Mouse (Mus musculus): Measurements from ENCODE around the gene Nacc1. TPM values are rescaled to one million over a fixed set of nuclear protein-coding genes. Genes with fewer than 3 reads are reported as not detected.
A peak's percentile ranks its signal among the peaks of the same experiment; 100 is the strongest.
"Not testable (repeated sequence)": the region's sequence is repeated elsewhere in the genome, so short reads cannot be mapped to it uniquely, and the experiment has no call there.

Gene Nacc1
- total RNA-seq, 2 experiments from 2014 or later = 91.8 to 93.9 TPM

DNA sequence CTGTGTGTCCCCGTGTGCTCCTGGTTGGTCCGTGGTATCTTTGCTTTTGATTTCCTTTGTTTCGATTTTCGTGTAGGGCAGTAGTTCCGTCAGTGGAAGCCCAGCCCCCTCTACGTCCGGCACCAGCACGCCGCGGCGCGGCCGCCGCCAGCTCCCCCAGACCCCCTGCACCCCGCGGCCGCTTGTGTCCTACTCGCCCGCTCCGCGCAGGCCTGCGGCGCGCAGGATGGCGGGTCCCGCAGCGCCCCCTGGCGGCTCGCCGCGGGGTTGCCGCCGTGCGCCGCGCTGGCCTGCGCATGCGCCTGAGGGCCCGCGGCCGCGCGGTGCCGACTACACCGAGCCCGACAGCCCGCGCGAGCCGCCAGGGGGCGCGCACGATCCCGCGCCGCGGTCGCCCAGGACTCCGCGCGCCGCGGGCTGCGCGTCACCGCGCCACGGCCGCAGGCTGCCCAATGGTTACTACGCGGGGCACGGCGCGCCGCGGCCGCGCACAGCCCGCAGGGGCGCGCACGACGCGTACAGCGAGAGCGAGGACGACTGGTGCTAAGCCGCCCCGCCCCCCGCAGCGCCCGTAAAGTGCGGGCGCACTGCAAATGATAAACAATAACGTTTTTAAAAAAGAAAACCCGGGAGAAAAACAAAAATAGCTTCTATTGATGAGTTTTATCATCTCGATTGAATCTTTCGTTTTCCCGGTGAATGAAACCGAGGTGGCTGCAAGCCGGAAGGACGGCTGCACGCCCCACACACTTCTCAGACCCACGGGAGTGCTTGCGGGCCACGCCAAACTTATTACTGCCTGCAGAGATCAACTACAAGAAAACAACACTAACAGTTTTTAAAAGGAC, 48.3 kb downstream of the Nacc1 start:
- DNase-seq (ENCODE audit: low spot score in 2 of 2) = peak; percentile 90 to 95
- H3K4me3 ChIP-seq = peak overlapping the region; percentile 58
- H3K27ac ChIP-seq = peak overlapping the region; percentile 83
- peak; percentile 62 for TF ChIP-seq CTCF (conservative IDR thresholded peaks at IDR 0.05)

DNA sequence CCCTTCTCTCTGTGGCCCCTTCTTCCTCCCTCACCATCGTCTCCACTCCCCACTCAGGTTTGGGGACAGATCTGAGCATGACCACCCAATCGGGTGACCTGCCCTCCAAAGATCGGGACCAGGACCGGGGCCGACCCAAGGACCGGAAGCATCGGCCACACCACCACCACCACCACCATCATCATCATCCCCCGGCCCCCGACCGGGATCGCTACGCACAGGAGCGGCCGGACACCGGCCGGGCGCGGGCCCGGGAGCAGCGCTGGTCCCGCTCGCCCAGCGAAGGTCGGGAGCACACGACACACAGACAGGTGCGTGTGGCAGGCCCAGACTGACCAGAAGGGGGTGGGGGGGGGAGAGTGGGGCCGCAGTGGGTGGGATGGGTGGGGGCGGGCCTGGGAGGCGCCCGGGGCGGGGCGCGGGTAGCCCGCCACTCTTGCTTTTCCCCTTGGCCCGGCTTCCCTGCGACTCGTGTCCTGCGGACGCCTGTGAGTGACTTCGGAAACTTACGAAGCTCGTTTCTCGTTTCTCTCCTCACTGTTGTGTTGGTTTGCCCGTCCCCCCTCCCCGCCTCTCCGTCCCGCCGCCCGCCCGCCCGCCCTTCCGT, 49.0 kb downstream of the Nacc1 start:
- peak overlapping the region; percentile 58 for H3K4me3 ChIP-seq
- peak overlapping the region; percentile 83 for H3K27ac ChIP-seq
- DNase-seq (ENCODE audit: low spot score in 2 of 2) = no peak
- no peak for TF ChIP-seq CTCF (conservative IDR thresholded peaks at IDR 0.05)

DNA sequence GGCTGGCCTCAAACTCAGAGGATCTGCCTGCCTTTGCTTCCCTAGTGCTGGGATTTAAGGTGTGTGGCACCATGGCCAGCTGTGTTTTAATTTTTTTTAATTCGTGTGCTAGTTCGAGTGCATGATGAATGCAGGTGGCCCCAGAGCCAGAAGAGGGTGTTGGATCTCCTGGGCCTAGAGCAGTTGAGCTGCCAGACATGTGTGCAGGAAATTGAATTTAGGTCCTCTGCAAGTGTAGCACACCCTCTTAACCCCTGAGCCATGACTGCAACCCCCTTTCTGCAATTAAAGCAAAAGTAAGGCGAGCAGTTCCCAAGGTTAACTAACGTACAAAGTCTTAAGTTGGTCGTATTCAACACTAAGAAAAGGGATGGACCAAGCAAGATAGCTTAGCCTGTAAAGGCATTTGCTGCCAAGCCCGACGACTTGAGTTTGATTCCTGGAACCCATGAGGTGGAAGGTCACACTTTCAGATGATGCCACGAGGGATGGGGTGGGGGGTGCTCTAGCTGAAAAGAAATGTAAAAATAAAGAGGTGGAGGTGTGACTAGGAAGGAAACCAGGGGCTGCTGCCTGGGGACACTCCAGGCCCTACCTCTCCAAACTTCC, 49.6 kb downstream of the Nacc1 start:
- Histone ChIP-seq H3K4me3 (peak overlapping the region; percentile 58), H3K27ac (peak overlapping the region; percentile 83; the same call in 1 of the 2 replicates)
- TF ChIP-seq CTCF (conservative IDR thresholded peaks at IDR 0.05) = no peak
- no peak for DNase-seq (ENCODE audit: low spot score in 2 of 2)

DNA sequence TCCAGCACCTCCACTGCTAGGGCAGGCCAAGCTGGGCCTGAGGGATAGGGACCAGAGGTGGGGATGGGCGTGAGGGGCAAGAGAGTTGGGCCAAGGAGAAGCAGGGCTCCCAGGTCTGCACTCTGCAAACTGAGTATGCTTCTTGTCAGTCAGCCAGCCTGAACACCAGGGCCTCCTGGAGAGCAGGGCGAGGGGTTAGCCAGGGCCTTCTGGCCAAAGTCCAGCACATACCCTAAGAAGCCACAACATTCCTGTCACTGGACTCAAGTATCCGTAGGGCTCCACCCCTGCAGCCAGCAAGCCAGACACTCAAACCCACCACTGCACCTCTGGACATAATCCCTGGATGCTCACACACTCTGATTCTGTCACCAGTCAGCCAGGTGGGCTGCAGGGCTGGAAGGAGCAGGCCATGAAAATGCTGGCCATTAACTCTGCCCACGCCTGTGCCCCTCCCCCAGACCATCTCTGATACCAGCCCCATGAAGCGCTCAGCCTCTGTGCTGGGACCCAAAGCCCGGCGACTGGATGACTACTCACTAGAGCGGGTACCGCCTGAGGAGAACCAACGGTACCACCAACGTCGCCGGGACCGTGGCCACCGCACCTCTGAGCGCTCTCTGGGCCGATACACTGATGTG, 51.5 kb downstream of the Nacc1 start:
- TF ChIP-seq CTCF (conservative IDR thresholded peaks at IDR 0.05) = no peak
- no peak for DNase-seq (ENCODE audit: low spot score in 2 of 2)
- H3K27ac ChIP-seq = peak overlapping the region; percentile 78
- no peak overlapping the region for H3K4me3 ChIP-seq

DNA sequence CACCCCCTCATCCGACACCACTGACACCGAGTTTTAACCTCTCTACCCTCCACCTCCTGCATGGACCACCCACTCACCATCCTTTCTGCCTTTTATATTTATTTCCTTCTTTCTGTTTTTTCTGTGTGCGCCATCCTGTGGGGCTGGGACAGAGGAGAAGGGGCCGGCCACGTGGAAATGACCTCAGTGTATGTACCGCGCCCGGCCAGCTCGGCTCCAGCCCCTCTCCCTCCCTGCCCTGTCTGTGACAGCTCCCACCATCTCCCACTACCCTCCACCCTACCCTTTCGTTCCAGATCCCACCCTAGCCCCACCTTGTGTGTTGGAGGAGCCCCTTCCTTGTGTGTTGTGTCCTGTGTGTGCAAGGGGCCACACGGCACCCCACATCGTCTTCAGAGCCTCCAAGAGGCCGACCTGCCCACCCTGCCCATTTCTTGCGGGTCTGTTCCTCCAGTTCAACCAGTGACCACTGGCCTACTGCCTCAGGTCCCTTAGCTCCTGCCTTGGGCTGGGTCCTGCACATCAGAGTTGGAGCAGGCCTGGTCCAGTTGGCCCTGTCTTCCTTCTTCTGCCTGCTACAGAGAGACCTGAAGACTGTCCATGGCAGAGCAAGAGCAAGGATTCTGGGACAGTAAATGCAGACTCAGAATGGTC, 52.1 kb downstream of the Nacc1 start:
- peak overlapping the region; percentile 78 for H3K27ac ChIP-seq
- no peak for TF ChIP-seq CTCF (conservative IDR thresholded peaks at IDR 0.05)
- H3K4me3 ChIP-seq = no peak overlapping the region
- no peak for DNase-seq (ENCODE audit: low spot score in 2 of 2)

DNA sequence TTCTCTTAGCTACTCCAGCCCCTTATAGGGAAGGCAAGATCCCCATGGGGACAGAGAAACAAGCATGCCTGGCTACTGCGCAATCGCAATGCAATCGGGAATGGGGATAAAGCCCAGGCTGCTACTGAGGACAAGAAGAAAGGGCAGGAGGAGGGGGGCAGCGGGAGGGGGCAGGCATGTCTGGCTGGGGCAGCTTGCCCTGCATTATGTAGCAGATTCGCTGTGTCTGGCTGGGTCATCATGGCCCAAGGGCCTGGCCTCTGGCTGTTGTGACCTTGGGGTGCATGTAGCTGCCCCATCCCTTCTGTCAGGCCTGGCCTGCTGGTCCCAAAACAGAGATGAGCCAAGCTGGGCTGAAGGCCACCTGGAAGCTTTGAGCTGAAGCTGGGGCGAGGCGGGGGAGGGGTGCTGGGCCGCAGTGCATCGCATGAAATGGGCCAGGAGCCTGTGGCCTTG, 52.8 kb downstream of the Nacc1 start:
- H3K27ac ChIP-seq = peak overlapping the region; percentile 78
- DNase-seq (ENCODE audit: low spot score in 2 of 2) = peak; percentile 44 to 48
- no peak for TF ChIP-seq CTCF (conservative IDR thresholded peaks at IDR 0.05)
- no peak overlapping the region for H3K4me3 ChIP-seq

DNA sequence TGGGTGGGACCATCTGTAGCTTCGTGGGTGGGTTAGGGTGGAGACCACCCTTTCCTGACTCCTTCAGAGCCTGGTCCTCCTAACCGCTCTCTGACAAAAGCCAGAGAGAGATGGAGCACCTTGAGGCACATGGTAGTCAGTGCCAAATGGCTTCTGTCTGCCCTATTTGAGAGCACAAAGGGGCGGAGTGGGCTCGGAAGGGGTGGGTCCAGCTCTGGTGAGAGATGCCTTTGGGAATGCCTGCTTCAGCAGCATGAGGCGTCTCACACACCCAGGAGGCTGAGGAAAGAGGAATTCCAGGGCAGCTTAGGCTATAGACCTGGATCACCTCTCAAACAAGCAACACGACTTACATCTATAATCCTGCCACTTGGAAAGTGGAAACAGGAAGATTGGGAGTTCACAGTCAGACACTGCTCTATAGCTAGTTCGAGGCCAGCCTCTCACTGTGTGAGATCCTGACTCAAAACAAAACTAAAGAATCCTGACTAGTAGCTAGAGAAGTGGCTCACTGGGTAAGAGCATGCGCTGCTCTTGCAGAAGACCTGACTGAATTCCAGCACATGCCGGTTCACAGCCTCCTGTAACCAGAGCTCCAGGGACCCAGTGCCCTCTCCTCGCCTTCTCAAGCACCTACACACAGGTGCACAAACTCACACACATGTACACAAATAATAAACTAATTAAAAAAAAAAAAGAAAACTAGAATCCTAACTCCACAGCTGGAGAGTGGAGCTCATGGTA, 53.6 kb downstream of the Nacc1 start:
- Histone ChIP-seq H3K4me3 (no peak overlapping the region), H3K27ac (peak overlapping the region; percentile 78; the same call in 1 of the 2 replicates)
- no peak for DNase-seq (ENCODE audit: low spot score in 2 of 2)
- no peak for TF ChIP-seq CTCF (conservative IDR thresholded peaks at IDR 0.05)

DNA sequence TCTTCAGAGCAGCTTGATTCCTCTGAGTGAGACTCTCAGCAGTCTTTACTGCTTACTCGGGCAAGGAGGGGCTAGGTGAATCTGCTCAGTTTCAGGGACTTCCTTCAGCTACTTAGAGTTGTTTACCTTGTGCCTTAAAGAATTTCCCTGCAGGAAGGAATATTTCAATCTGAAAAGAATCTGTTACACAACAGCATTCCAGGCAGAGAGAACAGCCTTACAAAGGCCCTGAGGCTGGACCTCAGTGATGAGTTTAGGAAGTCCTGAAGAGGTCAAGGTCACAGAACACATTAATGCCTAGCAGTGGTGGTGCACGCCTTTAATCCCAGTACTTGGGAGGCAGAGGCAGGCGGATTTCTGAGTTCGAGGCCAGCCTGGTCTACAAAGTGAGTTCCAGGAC, 55.8 kb downstream of the Nacc1 start:
- no peak for TF ChIP-seq CTCF (conservative IDR thresholded peaks at IDR 0.05)
- DNase-seq (ENCODE audit: low spot score in 2 of 2) = no peak
- Histone ChIP-seq H3K27ac (no peak overlapping the region), H3K4me3 (no peak overlapping the region)

DNA sequence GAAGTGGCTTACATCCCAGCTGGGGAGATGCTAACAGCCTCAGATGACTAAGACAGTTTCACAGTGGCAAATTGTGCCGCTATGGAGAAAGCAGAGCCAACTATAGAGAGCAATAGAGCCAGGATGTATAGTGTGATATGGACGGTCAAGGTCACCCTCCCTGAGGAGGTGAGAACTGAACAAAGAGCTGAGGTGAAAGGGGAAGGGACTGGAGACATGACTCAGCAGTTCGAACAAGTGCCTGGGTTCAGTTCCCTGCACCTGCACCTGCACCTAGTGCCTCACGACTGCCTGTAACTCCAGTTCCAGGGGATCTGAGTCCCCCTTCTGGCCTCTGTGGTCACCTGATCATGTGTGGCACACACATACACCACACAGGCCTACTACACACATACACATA, 57.5 kb downstream of the Nacc1 start:
- DNase-seq (ENCODE audit: low spot score in 2 of 2) = no peak
- H3K27ac ChIP-seq = no peak overlapping the region
- no peak overlapping the region for H3K4me3 ChIP-seq
- TF ChIP-seq CTCF (conservative IDR thresholded peaks at IDR 0.05) = no peak

DNA sequence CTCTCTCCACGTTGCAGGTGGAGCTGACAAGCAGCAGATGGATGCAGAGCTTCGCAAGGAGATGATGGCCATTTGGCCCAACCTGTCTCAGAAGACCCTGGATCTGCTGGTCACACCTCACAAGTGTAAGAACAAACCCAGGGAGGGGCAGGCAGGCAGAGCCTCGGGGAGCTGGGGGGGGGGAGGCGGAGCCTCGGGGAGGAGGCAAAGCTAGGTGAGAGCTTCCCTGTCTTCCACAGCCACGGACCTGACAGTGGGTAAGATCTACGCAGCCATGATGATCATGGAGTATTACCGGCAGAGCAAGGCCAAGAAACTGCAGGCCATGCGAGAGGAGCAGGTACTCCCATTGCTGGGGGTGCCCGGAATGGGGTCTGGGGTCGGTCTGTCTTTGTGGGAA, 58.1 kb downstream of the Nacc1 start:
- H3K27ac ChIP-seq = no peak overlapping the region
- H3K4me3 ChIP-seq = no peak overlapping the region
- no peak for DNase-seq (ENCODE audit: low spot score in 2 of 2)
- TF ChIP-seq CTCF (conservative IDR thresholded peaks at IDR 0.05) = no peak

DNA sequence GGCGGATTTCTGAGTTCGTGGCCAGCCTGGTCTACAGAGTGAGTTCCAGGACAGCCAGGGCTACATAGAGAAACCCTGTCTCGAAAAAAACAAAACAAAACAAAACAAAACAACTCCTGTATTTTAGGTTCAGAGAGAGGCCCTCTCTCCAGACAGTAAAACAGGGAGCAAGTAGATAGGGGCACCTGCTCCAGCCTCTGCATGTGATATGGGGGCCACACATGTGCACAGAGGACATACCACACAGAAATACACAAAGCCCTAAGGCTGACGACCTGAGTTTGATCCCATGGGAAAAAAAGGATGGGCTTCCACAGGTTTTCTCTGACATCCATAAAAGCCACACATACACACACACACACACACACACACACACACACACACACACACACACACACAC, 64.2 kb downstream of the Nacc1 start:
- H3K27ac ChIP-seq; H3K4me3 ChIP-seq; DNase-seq (ENCODE audit: low spot score in 2 of 2): not testable (repeated sequence)

DNA sequence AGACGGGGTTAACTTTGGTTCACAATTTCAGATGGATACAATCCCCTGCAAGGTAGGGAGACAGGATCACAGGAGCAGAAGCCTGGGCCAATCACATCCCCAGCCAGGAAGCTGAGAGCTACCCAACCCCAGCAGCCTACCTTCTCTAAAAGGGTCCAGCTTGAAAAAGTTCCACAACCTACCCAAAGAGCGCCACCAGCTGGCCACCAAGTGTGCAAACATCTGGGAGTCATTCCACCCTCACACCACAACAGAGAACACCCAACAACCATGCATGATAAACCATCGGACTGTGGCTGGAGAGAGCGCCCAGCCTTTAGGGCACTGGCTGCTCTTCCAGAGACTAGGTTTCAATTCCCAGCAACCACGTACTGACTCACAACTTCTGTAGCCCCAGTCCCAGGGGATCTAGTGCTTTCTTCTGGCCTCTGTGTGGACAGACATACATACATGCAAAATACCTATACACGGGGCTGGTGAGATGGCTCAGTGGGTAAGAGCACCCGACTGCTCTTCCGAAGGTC, 66.5 kb downstream of the Nacc1 start:
- Histone ChIP-seq H3K27ac (no peak overlapping the region), H3K4me3 (no peak overlapping the region)
- peak; percentile 51 for TF ChIP-seq CTCF (conservative IDR thresholded peaks at IDR 0.05)
- no peak for DNase-seq (ENCODE audit: low spot score in 2 of 2)

Other genes starting within 250 kb of the Nacc1 start
- gene Ier2, start 25.0 kb downstream of the Nacc1 start, total RNA-seq (2021) = 1 to 10 TPM; 5.1 to 7.2 TPM
- gene Trmt1, start 1.6 kb downstream of the Nacc1 start, total RNA-seq (2021) = 100 to 1,000 TPM; 109 to 113 TPM
- gene Lyl1, start 13.6 kb upstream of the Nacc1 start, total RNA-seq (2021) = 1 to 10 TPM; 2.3 to 2.6 TPM
- gene G430095P16Rik, start 35.1 kb upstream of the Nacc1 start, total RNA-seq (2021) = under 1 TPM in 1 of 2 experiments, not detected in 1; 0.54 TPM
- 100 to 1,000 TPM; 408 to 482 TPM for gene Nfix, start 112.5 kb upstream of the Nacc1 start, total RNA-seq (2021)
- 10 to 100 TPM; 11.9 TPM for gene Dand5, start 135.0 kb upstream of the Nacc1 start, total RNA-seq (2021)
- 10 to 100 TPM; 23.3 to 26.1 TPM for gene Gadd45gip1, start 143.7 kb upstream of the Nacc1 start, total RNA-seq (2021)
- gene Rad23a, start 152.8 kb upstream of the Nacc1 start, total RNA-seq (2021) = 10 to 100 TPM; 63.4 to 75.9 TPM
- gene Calr, start 159.1 kb upstream of the Nacc1 start, total RNA-seq (2021) = 100 to 1,000 TPM; 457 to 504 TPM
- 10 to 100 TPM; 49.7 to 58.0 TPM for gene Farsa, start 169.1 kb upstream of the Nacc1 start, total RNA-seq (2021)
- gene Syce2, start 184.2 kb upstream of the Nacc1 start, total RNA-seq (2021) = 10 to 100 TPM; 17.6 to 19.8 TPM
- 10 to 100 TPM; 37.5 to 41.2 TPM for gene Gcdh, start 206.1 kb upstream of the Nacc1 start, total RNA-seq (2021)
- not detected for gene Klf1, start 214.1 kb upstream of the Nacc1 start, total RNA-seq (2021)
- gene Dnase2a, start 220.7 kb upstream of the Nacc1 start, total RNA-seq (2021) = 1 to 10 TPM; 3.9 to 5.7 TPM
- gene Mast1, start 249.5 kb upstream of the Nacc1 start, total RNA-seq (2021) = 10 to 100 TPM; 78.9 to 85.5 TPM